Mouse (Mus musculus): ENCODE measurements at regions not wholly inside any gene's neighbourhood (a gene's known extent, or its start where the extent isn't known, plus 50 kb on each side); places are given as distances from the start of the nearest gene placed in this dataset.

DNA sequence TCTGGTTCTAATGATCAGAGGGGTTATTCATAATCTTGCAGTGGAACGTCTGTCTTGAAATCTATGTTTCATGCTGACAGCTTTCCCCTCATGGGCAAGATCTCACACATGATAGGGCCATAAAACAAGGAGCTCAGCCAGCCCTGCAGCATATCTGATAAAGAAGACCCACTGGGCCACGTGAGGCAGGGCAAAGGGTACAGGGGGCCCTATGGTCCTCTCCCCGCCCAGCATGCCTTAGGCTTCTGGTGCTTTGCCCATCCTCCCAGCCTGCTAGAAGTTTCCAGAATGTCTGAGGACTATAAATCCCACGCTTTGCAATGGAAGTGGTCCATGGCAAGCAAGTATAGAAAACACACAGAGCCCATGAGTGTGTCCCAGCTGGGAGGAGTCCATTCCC lies 110.9 kb upstream of the Sdk2 start:
- TF ChIP-seq CTCF (conservative IDR thresholded peaks at IDR 0.05 in 1 of 2, IDR thresholded peaks at IDR 0.05 in 1 of 2; ENCODE audit: low read depth in 2 of 2, low read length in 2 of 2) (no peak), USF2 (conservative IDR thresholded peaks at IDR 0.05; ENCODE audit: low read depth, low read length) (no peak), CHD2 (IDR thresholded peaks at IDR 0.05; ENCODE audit: low read length) (no peak), JUN (IDR thresholded peaks at IDR 0.05; ENCODE audit: insufficient read depth, low read depth, low read length) (no peak), BHLHE40 (IDR thresholded peaks at IDR 0.05; ENCODE audit: low read depth, low read length) (no peak), MAX (IDR thresholded peaks at IDR 0.05; ENCODE audit: low read length) (no peak), POLR2AphosphoS2 (IDR thresholded peaks at IDR 0.05; ENCODE audit: low read depth, low read length) (no peak), IRF4 (IDR thresholded peaks at IDR 0.05; ENCODE audit: low read depth, low read length) (no peak), ZC3H11A (IDR thresholded peaks at IDR 0.05; ENCODE audit: low read depth, low read length) (no peak), NELFE (IDR thresholded peaks at IDR 0.05; ENCODE audit: low read depth, low read length) (no peak), POLR2A (IDR thresholded peaks at IDR 0.05; ENCODE audit: low read depth, low read length) (no peak), MXI1 (IDR thresholded peaks at IDR 0.05; ENCODE audit: low read depth, low read length) (no peak)

Measured in CH12.LX (cell line).